Mouse (Mus musculus) liver, postnatal 0 days (tissue): ENCODE measurements at regions not wholly inside any gene's neighbourhood (a gene's known extent, or its start where the extent isn't known, plus 50 kb on each side); places are given as distances from the start of the nearest gene placed in this dataset.
A peak's percentile ranks its signal among the peaks of the same experiment; 100 is the strongest.

ENCODE experiments used
- ATAC-seq: fragments of 200-750 bp; cut with Nextera tagmentation; 2 replicates; pipeline ENCODE4 v1.8.0; 2017; ENCODE audit warnings: mild to moderate bottlenecking, moderate library complexity
- DNase-seq: peaks from one replicate; pipeline ENCODE4 v3.0.0-alpha.2; 2016
- H3K27ac ChIP-seq: fragments of 300-500 bp; sonication (generic); 2 replicates; pipeline ENCODE4 v1.5.1; 2014; ENCODE audit warnings: antibody characterized with exemption, moderate library complexity, mild to moderate bottlenecking, low read depth
- H3K27me3 ChIP-seq: fragments of 300-500 bp; sonication (generic); 2 replicates; pipeline ENCODE4 v1.6.1; 2014; ENCODE audit warnings: low read length, control low read depth, mixed read lengths; ENCODE audit not compliant: insufficient read depth
- H3K36me3 ChIP-seq: fragments of 300-500 bp; sonication (generic); replicated peaks from 2 replicates; pipeline ENCODE4 v1.6.1; 2014; ENCODE audit warnings: mild to moderate bottlenecking, control low read depth, low read length, moderate library complexity, mixed read lengths; ENCODE audit not compliant: insufficient read depth
- H3K4me1 ChIP-seq: fragments of 300-500 bp; sonication (generic); 2 replicates; pipeline ENCODE4 v1.6.1; 2014; ENCODE audit warnings: antibody characterized with exemption, mild to moderate bottlenecking, control low read depth; ENCODE audit not compliant: insufficient read depth
- H3K4me2 ChIP-seq: fragments of 300-500 bp; sonication (generic); 2 replicates; pipeline ENCODE4 v1.6.1; 2014; ENCODE audit warnings: low read depth, mild to moderate bottlenecking, low read length, moderate library complexity, mixed read lengths
- H3K4me3 ChIP-seq: fragments of 300-500 bp; sonication (generic); 2 replicates; pipeline ENCODE4 v1.5.1; 2014; ENCODE audit warnings: low read depth, low read length
- H3K9ac ChIP-seq: fragments of 300-500 bp; sonication (generic); replicated peaks from 2 replicates; pipeline ENCODE4 v1.6.1; 2014; ENCODE audit warnings: mild to moderate bottlenecking, moderate library complexity
- H3K9me3 ChIP-seq: fragments of 300-500 bp; sonication (generic); 2 replicates; pipeline ENCODE4 v1.6.1; 2016; ENCODE audit warnings: mild to moderate bottlenecking, control low read depth, low read length, mixed read lengths
- CTCF ChIP-seq: sonication (generic); IDR thresholded peaks from 2 replicates; pipeline ENCODE4 v1.5.1; 2016; ENCODE audit warnings: antibody characterized with exemption, low read depth
- EP300 ChIP-seq: IDR thresholded peaks from 2 replicates; pipeline ENCODE4 v1.6.1; 2016; ENCODE audit warnings: antibody characterized with exemption, low read depth, mild to moderate bottlenecking
- WGBS: fragments of 180-500 bp; shearing (Covaris S2); extraction: QIAGEN DNeasy Blood & Tissue Kit; methylation state at CpG from one replicate; pipeline ENCODE4 v1.1.7; 2014; ENCODE audit not compliant: insufficient replicate concordance; 5-methylcytosine and 5-hydroxymethylcytosine counted together

- no peaks in the 10 kb centered on the region for H3K9me3 ChIP-seq
- H3K9ac ChIP-seq, result no peak overlapping the region
- no peak for TF ChIP-seq EP300
- no peak for TF ChIP-seq CTCF
- no peaks in the 10 kb centered on the region for H3K36me3 ChIP-seq
- no peak overlapping the region for H3K4me2 ChIP-seq
- no peak overlapping the region for H3K27ac ChIP-seq
- no peak overlapping the region for H3K4me3 ChIP-seq
- WGBS, result 73% methylated on average over 7 of the region's 7 CpGs
- no peaks in the 10 kb centered on the region for H3K27me3 ChIP-seq
- no peak for DNase-seq
- H3K4me1 ChIP-seq, result no peaks in the 10 kb centered on the region
- no peak for ATAC-seq
Measured at GRCm38 (mm10) chr10:99388526-99388925, 125.5 kb downstream of the Dusp6 start.

GRCm38 (mm10) chr10:99388986-99389385, 126.0 kb downstream of the Dusp6 start:
- WGBS, result 86% methylated on average over 8 of the region's 8 CpGs
- Histone ChIP-seq H3K4me3 (no peak overlapping the region), H3K27me3 (no peaks in the 10 kb centered on the region), H3K9me3 (no peaks in the 10 kb centered on the region), H3K36me3 (no peaks in the 10 kb centered on the region), H3K4me1 (no peaks in the 10 kb centered on the region), H3K27ac (no peak overlapping the region), H3K9ac (no peak overlapping the region), H3K4me2 (no peak overlapping the region)
- TF ChIP-seq CTCF (no peak), EP300 (no peak)
- DNase-seq (no peak), ATAC-seq (no peak)

- 75% methylated on average over 7 of the region's 7 CpGs for WGBS
- Histone ChIP-seq H3K4me1 (no peaks in the 10 kb centered on the region), H3K4me2 (no peak overlapping the region), H3K9me3 (no peaks in the 10 kb centered on the region), H3K9ac (no peak overlapping the region), H3K27me3 (no peaks in the 10 kb centered on the region), H3K4me3 (no peak overlapping the region), H3K27ac (no peak overlapping the region), H3K36me3 (no peaks in the 10 kb centered on the region)
- ATAC-seq (no peak), DNase-seq (no peak)
- TF ChIP-seq CTCF (no peak), EP300 (no peak)
Measured at GRCm38 (mm10) chr10:99390609-99391183, 127.7 kb downstream of the Dusp6 start.

GRCm38 (mm10) chr10:99391725-99392124, 128.7 kb downstream of the Dusp6 start:
- no peaks in the 10 kb centered on the region for H3K27me3 ChIP-seq
- no peaks in the 10 kb centered on the region for H3K36me3 ChIP-seq
- ATAC-seq, result no peak
- TF ChIP-seq CTCF (no peak), EP300 (no peak)
- H3K9me3 ChIP-seq, result no peaks in the 10 kb centered on the region
- 75% methylated on average over 6 of the region's 6 CpGs for WGBS
- H3K9ac ChIP-seq, result no peak overlapping the region
- H3K4me1 ChIP-seq, result no peaks in the 10 kb centered on the region
- H3K4me2 ChIP-seq, result no peak overlapping the region
- no peak for DNase-seq
- no peak overlapping the region for H3K27ac ChIP-seq
- H3K4me3 ChIP-seq, result no peak overlapping the region

- no peak for ATAC-seq
- Histone ChIP-seq H3K9ac (no peak overlapping the region), H3K27me3 (no peaks in the 10 kb centered on the region), H3K9me3 (0 out of 2 replicates have a peak, but pooled peaks cover 3% of the 10 kb centered on the region), H3K4me3 (no peak overlapping the region), H3K4me1 (no peaks in the 10 kb centered on the region), H3K27ac (no peak overlapping the region), H3K36me3 (no peaks in the 10 kb centered on the region), H3K4me2 (no peak overlapping the region)
- DNase-seq, result no peak
- 66% methylated on average over 5 of the region's 5 CpGs for WGBS
- TF ChIP-seq CTCF, result no peak
- no peak for TF ChIP-seq EP300
Measured at GRCm38 (mm10) chr10:99392979-99393378, 129.9 kb downstream of the Dusp6 start.

GRCm38 (mm10) chr10:99393523-99393922, 130.5 kb downstream of the Dusp6 start:
- DNase-seq, result peak; percentile 15

GRCm38 (mm10) chr10:99395411-99395810, 132.4 kb downstream of the Dusp6 start:
- no peak for ATAC-seq
- 0 out of 2 replicates have a peak, but pooled peaks cover 7% of the 10 kb centered on the region for H3K9me3 ChIP-seq
- no peak overlapping the region for H3K4me2 ChIP-seq
- H3K9ac ChIP-seq, result no peak overlapping the region
- H3K36me3 ChIP-seq, result no peaks in the 10 kb centered on the region
- no peak overlapping the region for H3K4me3 ChIP-seq
- no peak for DNase-seq
- no peak overlapping the region for H3K27ac ChIP-seq
- no peak for TF ChIP-seq EP300
- no peak for TF ChIP-seq CTCF
- H3K4me1 ChIP-seq, result no peaks in the 10 kb centered on the region
- 71% methylated on average over 1 of the region's 1 CpGs for WGBS
- H3K27me3 ChIP-seq, result no peaks in the 10 kb centered on the region

More at GRCm38 (mm10) chr10:99393523-99393922, 130.5 kb downstream of the Dusp6 start:
- Histone ChIP-seq H3K4me1 (no peaks in the 10 kb centered on the region), H3K4me2 (no peak overlapping the region), H3K9me3 (0 out of 2 replicates have a peak, but pooled peaks cover 7% of the 10 kb centered on the region), H3K4me3 (no peak overlapping the region), H3K36me3 (no peaks in the 10 kb centered on the region), H3K27ac (no peak overlapping the region), H3K9ac (no peak overlapping the region), H3K27me3 (no peaks in the 10 kb centered on the region)
- WGBS, result 35% methylated on average over 8 of the region's 8 CpGs
- TF ChIP-seq CTCF (no peak), EP300 (no peak)
- ATAC-seq, result no peak
